Mouse (Mus musculus): ENCODE data around the gene Nsun6. TPM values are rescaled to one million over a fixed set of nuclear protein-coding genes. Genes with fewer than 3 reads are reported as not detected.

Gene Nsun6
- 3.1 TPM in 2 replicates for polyA plus RNA-seq (2012; rRNA removed)

- DNase-seq (ENCODE audit: low read depth): no peak
Measured at GRCm38 (mm10) chr2:15054945-15055637, at the start of gene Nsun6. Gene Nsun6 (minus strand): TSS chr2:15055069.

DNA sequence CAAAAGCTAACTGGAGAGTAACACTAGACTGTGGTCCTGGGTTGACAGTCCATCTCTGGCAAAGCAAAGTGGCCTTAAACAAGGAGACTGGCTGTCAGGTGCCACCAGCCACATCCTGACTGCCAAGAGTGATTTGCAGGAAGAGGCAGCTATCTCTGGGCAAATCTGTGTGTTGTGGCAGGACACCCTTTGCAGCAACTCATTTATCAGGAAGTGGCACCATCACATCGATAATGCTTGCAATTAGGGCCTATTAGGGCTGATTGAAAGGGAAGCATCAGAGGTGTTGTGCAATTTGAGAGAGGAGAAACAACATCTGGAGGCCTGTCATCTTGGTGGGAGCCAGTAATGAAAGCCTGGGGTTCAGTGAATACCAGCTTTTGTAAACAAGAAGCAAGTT is 49.5 kb upstream of the Nsun6 start:
- no peak for DNase-seq (ENCODE audit: low read depth)

DNA sequence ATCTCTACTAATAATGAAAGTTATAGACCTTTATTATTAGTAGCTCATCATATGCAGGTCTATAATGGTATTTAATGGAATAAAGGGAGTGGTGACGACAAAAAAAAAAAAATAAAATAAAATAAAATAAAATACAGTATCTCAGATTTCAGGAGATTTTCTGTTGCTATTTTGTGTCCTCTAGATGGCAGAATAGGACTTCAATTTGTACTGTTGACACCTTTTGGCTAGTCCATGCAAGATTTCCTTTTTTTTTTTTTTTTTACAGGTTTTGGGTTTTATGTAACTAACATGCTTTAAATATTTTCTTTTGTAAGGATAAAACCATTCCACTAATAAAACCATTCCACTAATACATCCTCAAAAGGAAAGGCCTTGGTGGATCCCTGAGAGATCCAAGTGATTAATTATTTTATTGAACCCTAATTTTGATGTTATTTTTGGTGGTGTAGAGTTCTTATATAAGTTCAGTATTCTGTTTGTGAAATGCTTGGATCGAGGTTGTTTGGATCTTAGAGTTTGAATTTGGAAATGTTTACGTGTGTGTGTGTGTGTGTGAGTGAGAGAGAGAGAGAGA is 41.7 kb upstream of the Nsun6 start:
- DNase-seq (ENCODE audit: low read depth): no peak

DNA sequence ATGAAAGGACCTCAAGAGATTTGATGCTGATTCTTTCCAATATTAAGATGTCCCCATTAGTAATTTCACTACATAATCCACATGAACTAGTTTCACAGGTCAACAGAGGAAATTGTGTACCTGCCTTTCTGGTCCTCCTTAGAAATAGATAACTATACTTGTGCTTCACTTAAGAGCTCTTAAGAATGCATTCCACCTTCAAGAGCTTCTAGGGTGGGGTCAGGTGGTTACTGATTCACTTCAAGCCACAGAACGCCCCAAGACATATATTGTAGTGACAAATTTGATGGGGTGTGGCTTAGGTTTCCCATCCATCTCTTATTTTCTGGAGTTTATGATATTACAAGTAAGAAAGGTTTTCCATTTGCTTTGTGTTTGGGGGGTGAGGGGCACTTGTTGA is 32.4 kb upstream of the Nsun6 start:
- no peak for DNase-seq (ENCODE audit: low read depth)

DNA sequence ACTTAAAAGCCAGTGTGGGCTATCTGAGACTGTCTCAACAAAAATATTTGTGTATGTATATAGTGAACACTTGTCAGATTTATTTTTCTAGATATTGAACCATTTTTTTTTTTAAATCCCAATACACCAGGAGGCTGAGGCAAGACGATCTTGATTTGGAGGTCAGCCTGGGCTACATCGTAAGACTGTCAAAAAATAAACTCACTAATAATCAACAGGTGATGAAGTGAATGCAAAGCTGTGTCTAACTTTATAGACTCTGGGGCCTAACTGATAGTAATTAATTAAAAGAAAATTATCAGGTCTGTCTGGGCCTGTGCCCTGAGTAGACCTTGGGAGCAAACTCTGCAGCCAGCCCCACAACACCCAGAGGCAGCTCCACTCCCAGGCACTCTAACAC is 28.8 kb upstream of the Nsun6 start:
- no peak for DNase-seq (ENCODE audit: low read depth)

- DNase-seq (ENCODE audit: low read depth): no peak
Measured at GRCm38 (mm10) chr2:15067091-15067490, 12.2 kb upstream of the Nsun6 start.

GRCm38 (mm10) chr2:15065447-15065846 is 10.6 kb upstream of the Nsun6 start:
- DNase-seq (ENCODE audit: low read depth): no peak

GRCm38 (mm10) chr2:15064380-15065269 is 9.8 kb upstream of the Nsun6 start:
- DNase-seq (ENCODE audit: low read depth): no peak

DNA sequence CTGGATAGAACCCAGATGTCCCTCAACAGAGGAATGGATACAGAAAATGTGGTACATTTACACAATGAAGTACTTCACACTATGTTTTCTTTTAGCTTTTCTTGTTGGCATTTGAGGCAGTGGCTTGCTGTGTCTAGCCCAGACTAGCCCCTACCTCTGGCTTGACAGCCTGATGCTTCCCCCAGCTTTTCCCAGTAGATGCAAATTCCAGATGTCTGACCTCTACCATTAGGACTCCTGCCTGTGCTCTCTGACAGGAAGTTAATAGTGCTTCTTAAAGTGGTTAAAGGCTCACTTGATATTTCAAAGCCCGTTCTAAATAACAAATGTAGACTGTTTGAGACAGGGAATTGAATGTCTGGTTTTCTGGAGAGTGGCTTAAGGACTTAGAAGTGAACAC is 8.9 kb upstream of the Nsun6 start:
- DNase-seq (ENCODE audit: low read depth): no peak

GRCm38 (mm10) chr2:15060856-15061255 is 6.0 kb upstream of the Nsun6 start:
- no peak for DNase-seq (ENCODE audit: low read depth)

GRCm38 (mm10) chr2:15058227-15058626 is 3.4 kb upstream of the Nsun6 start:
- no peak for DNase-seq (ENCODE audit: low read depth)

- no peak for DNase-seq (ENCODE audit: low read depth)
Measured at GRCm38 (mm10) chr2:15055741-15056151, 877 bp upstream of the Nsun6 start.

DNA sequence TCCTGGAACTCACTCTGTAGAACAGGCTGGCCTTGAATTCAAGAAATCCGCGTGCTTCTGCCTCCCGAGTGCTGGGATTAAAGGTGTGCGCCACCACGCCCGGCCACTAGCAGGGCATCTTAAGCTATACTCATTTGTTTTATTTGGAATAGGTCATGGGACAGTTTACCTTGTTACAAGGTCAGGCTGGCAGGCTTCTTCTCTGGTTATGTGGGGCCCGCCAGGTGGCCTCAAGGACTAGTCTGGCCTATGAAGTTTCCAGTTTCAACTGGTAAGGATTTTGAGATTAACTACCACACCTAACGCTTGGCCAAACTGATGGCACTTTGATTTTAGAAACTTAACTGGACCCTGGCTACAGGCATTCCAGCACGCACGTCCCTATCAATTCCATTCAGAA is 373 bp downstream of the Nsun6 start:
- DNase-seq (ENCODE audit: low read depth): no peak

DNA sequence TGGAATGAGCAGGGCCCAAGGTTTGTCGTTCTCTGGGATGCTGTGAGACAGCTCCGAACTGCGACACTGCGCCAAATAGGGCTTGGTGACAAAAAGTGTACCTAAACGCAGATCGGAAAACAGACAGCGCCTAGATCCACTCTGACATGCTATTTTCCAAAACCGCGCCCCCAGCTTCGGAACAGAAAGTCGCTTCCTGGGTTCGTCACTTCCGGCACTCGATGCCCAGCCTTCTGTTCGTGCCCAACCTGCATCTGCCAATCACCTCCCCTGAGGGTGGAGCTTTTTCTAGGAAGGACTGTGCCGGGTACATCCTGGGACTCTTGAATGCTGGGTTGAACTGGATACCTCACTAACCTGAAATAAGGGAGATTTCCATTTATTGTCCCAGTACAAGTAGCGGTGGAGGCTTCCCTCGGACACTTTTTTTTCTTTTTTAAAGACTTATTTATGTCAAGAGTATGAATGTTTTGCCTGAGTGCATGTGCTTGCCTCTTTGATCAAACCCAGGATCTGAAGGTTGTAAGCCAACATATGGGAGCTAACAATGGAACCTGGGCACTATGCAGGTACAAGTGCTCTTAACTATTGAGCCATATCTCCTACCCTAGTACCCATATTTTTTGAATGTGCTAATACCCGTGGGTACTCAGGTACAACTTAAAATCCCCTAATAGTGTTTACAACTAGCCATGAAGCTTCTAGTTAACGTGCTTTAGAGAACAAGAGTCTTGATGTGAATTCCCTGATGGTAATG is 5.6 kb downstream of the Nsun6 start, which contains the start of gene Arl5b:
TSS of gene Arl5b (plus strand) at position 279 of the 757 bp plus-strand sequence.
- no peak for DNase-seq (ENCODE audit: low read depth)

- DNase-seq (ENCODE audit: low read depth): no peak
Measured at GRCm38 (mm10) chr2:15040326-15040725, 14.5 kb downstream of the Nsun6 start.

DNA sequence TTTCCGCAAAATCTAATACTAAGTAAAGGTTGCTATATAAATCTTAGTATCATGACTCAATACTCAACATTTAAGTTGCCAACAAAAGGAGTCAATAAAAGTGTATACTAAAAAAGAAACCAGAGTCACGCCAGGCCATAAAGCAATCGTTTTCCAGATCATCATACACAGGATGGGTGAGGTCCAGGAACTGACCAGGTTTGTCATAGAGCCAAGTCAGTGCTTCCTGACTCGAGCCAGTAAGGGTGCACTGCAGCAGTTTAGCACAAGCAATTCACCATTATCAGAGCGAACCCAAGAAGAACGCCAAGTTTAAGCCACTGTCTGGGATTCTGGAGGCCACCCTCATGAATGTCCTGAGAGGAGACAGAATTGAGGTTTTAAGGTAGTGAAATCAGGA is 16.2 kb downstream of the Nsun6 start:
- DNase-seq (ENCODE audit: low read depth): no peak

- no peak for DNase-seq (ENCODE audit: low read depth)
Measured at GRCm38 (mm10) chr2:15027816-15028215, 27.1 kb downstream of the Nsun6 start.

GRCm38 (mm10) chr2:15026817-15027216 is 28.1 kb downstream of the Nsun6 start:
- peak; percentile 28 for DNase-seq (ENCODE audit: low read depth)

DNA sequence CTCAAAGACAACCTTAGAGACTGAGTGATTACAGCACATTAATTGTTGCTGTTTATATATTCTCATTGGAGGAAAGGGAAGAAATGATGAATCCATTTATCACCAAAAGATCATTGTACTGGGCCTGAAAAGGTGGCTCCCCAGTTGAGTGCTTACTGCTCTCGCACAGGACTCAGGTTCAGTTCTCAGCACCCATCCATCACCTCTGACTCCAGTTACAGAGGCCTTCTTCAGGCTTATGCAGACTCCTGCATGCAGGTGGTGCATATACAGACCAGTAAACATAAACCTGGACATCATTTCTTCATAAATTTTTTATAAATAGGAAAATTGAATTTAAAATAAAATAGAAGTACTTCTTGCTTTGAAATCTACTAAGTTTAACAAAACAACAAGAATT is 46.8 kb downstream of the Nsun6 start:
- DNase-seq (ENCODE audit: low read depth): no peak

GRCm38 (mm10) chr2:15007531-15007930 is 47.3 kb downstream of the Nsun6 start:
- DNase-seq (ENCODE audit: low read depth): no peak

DNA sequence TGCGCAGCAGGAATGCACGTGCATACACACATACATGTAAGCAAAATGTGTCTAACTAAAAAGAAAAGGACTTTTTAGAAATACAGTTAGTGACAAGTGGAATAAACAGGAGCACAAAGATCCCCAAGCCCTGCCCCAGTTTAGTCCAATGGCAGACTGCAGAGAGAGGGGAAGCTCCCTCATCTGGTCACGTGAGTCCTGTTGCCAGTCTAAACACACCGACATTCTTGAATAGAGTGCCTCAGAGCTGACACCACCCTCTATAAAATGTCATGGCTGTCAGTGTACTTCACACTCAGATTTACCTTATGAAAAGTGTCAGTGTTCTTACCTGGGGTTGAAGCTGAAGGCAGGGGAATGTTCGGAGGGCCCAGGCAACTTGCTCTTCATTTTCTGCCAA is 57.0 kb downstream of the Nsun6 start:
- no peak for DNase-seq (ENCODE audit: low read depth)

- DNase-seq (ENCODE audit: low read depth): no peak
Measured at GRCm38 (mm10) chr2:14996036-14996435, 58.8 kb downstream of the Nsun6 start.
